Mouse (Mus musculus): ENCODE measurements around the gene Scnm1. TPM values are rescaled to one million over a fixed set of nuclear protein-coding genes. Genes with fewer than 3 reads are reported as not detected.

Scnm1 gene
- polyA plus RNA-seq, 1 experiment from 2014 or later, result 62.2 TPM

GRCm38 (mm10) chr3:95171105-95171504, 37.3 kb upstream of the Scnm1 start:
- H3K4me3 ChIP-seq (ENCODE audit: low read length), result no peak overlapping the region
- no peak for ATAC-seq
- WGBS, result 79% methylated on average over 6 of the region's 6 CpGs
- H3K27ac ChIP-seq (ENCODE audit: low read length), result no peak overlapping the region
- H3K9me3 ChIP-seq (ENCODE audit: control insufficient read depth, low read length), result no peaks in the 10 kb centered on the region
- H3K4me1 ChIP-seq (ENCODE audit: control insufficient read depth, insufficient read depth, low read length), result peaks cover 7% of the 10 kb centered on the region
- H3K36me3 ChIP-seq (ENCODE audit: control insufficient read depth, insufficient read depth, low read length), result no peaks in the 10 kb centered on the region
- H3K27me3 ChIP-seq (replicated peaks; ENCODE audit: control insufficient read depth, insufficient read depth, low read length), result peaks cover 27% of the 10 kb centered on the region
- H3K9ac ChIP-seq (ENCODE audit: low read depth, low read length), result no peak overlapping the region
- H3K4me2 ChIP-seq (ENCODE audit: low read depth, low read length), result no peak overlapping the region

GRCm38 (mm10) chr3:95169996-95170395, 36.2 kb upstream of the Scnm1 start:
- H3K4me2 ChIP-seq (ENCODE audit: low read depth, low read length), result no peak overlapping the region
- H3K27me3 ChIP-seq (replicated peaks; ENCODE audit: control insufficient read depth, insufficient read depth, low read length), result peaks cover 27% of the 10 kb centered on the region
- ATAC-seq, result no peak
- no peak overlapping the region for H3K4me3 ChIP-seq (ENCODE audit: low read length)
- H3K9ac ChIP-seq (ENCODE audit: low read depth, low read length), result no peak overlapping the region
- WGBS, result 90% methylated on average over 10 of the region's 10 CpGs
- no peak overlapping the region for H3K27ac ChIP-seq (ENCODE audit: low read length)
- no peaks in the 10 kb centered on the region for H3K9me3 ChIP-seq (ENCODE audit: control insufficient read depth, low read length)
- H3K36me3 ChIP-seq (ENCODE audit: control insufficient read depth, insufficient read depth, low read length), result no peaks in the 10 kb centered on the region
- peaks cover 7% of the 10 kb centered on the region for H3K4me1 ChIP-seq (ENCODE audit: control insufficient read depth, insufficient read depth, low read length)

GRCm38 (mm10) chr3:95164840-95165239, 31.0 kb upstream of the Scnm1 start:
- Histone ChIP-seq H3K9me3 (ENCODE audit: control insufficient read depth, low read length) (no peaks in the 10 kb centered on the region), H3K4me1 (ENCODE audit: control insufficient read depth, insufficient read depth, low read length) (peaks cover 25% of the 10 kb centered on the region), H3K27me3 (replicated peaks; ENCODE audit: control insufficient read depth, insufficient read depth, low read length) (no peaks in the 10 kb centered on the region), H3K36me3 (ENCODE audit: control insufficient read depth, insufficient read depth, low read length) (no peaks in the 10 kb centered on the region), H3K27ac (ENCODE audit: low read length) (no peak overlapping the region), H3K4me2 (ENCODE audit: low read depth, low read length) (no peak overlapping the region), H3K9ac (ENCODE audit: low read depth, low read length) (no peak overlapping the region), H3K4me3 (ENCODE audit: low read length) (no peak overlapping the region)
- no peak for ATAC-seq
- WGBS, result 78% methylated on average over 5 of the region's 5 CpGs

GRCm38 (mm10) chr3:95164256-95164550, 30.4 kb upstream of the Scnm1 start:
- no peaks in the 10 kb centered on the region for H3K9me3 ChIP-seq (ENCODE audit: control insufficient read depth, low read length)
- H3K4me2 ChIP-seq (ENCODE audit: low read depth, low read length), result no peak overlapping the region
- H3K27me3 ChIP-seq (replicated peaks; ENCODE audit: control insufficient read depth, insufficient read depth, low read length), result no peaks in the 10 kb centered on the region
- H3K9ac ChIP-seq (ENCODE audit: low read depth, low read length), result no peak overlapping the region
- no peak overlapping the region for H3K4me3 ChIP-seq (ENCODE audit: low read length)
- peaks cover 28% of the 10 kb centered on the region for H3K4me1 ChIP-seq (ENCODE audit: control insufficient read depth, insufficient read depth, low read length)
- no peaks in the 10 kb centered on the region for H3K36me3 ChIP-seq (ENCODE audit: control insufficient read depth, insufficient read depth, low read length)
- 87% methylated on average over 5 of the region's 5 CpGs for WGBS
- ATAC-seq, result no peak
- no peak overlapping the region for H3K27ac ChIP-seq (ENCODE audit: low read length)

GRCm38 (mm10) chr3:95163419-95164255, 29.8 kb upstream of the Scnm1 start:
- Histone ChIP-seq H3K36me3 (ENCODE audit: control insufficient read depth, insufficient read depth, low read length) (no peaks in the 10 kb centered on the region), H3K9ac (ENCODE audit: low read depth, low read length) (peak overlapping the region; percentile 5; the same call in 1 of the 2 replicates), H3K27me3 (replicated peaks; ENCODE audit: control insufficient read depth, insufficient read depth, low read length) (no peaks in the 10 kb centered on the region), H3K4me2 (ENCODE audit: low read depth, low read length) (no peak overlapping the region), H3K4me3 (ENCODE audit: low read length) (no peak overlapping the region), H3K4me1 (ENCODE audit: control insufficient read depth, insufficient read depth, low read length) (peaks cover 28% of the 10 kb centered on the region), H3K27ac (ENCODE audit: low read length) (no peak overlapping the region), H3K9me3 (ENCODE audit: control insufficient read depth, low read length) (no peaks in the 10 kb centered on the region)
- ATAC-seq, result no peak
- WGBS, result 44% methylated on average over 11 of the region's 11 CpGs

- H3K9ac ChIP-seq (ENCODE audit: low read depth, low read length), result no peak overlapping the region
- WGBS, result 37% methylated on average over 2 of the region's 2 CpGs
- no peak overlapping the region for H3K27ac ChIP-seq (ENCODE audit: low read length)
- H3K4me1 ChIP-seq (ENCODE audit: control insufficient read depth, insufficient read depth, low read length), result peaks cover 28% of the 10 kb centered on the region
- peak overlapping the region; percentile 90; the same call in 1 of the 2 replicates for H3K4me2 ChIP-seq (ENCODE audit: low read depth, low read length)
- no peaks in the 10 kb centered on the region for H3K27me3 ChIP-seq (replicated peaks; ENCODE audit: control insufficient read depth, insufficient read depth, low read length)
- no peak for ATAC-seq
- H3K9me3 ChIP-seq (ENCODE audit: control insufficient read depth, low read length), result no peaks in the 10 kb centered on the region
- peak overlapping the region; percentile 64; the same call in 1 of the 2 replicates for H3K4me3 ChIP-seq (ENCODE audit: low read length)
- H3K36me3 ChIP-seq (ENCODE audit: control insufficient read depth, insufficient read depth, low read length), result no peaks in the 10 kb centered on the region
These were observed 28.5 kb upstream of the Scnm1 start for GRCm38 (mm10) chr3:95162345-95162628.

GRCm38 (mm10) chr3:95161618-95162344, 28.0 kb upstream of the Scnm1 start:
- H3K9ac ChIP-seq (ENCODE audit: low read depth, low read length), result peak overlapping the region; percentile 66
- H3K36me3 ChIP-seq (ENCODE audit: control insufficient read depth, insufficient read depth, low read length), result no peaks in the 10 kb centered on the region
- H3K4me2 ChIP-seq (ENCODE audit: low read depth, low read length), result peak overlapping the region; percentile 90
- H3K27ac ChIP-seq (ENCODE audit: low read length), result no peak overlapping the region
- no peaks in the 10 kb centered on the region for H3K27me3 ChIP-seq (replicated peaks; ENCODE audit: control insufficient read depth, insufficient read depth, low read length)
- peaks cover 28% of the 10 kb centered on the region for H3K4me1 ChIP-seq (ENCODE audit: control insufficient read depth, insufficient read depth, low read length)
- 16% methylated on average over 9 of the region's 9 CpGs for WGBS
- no peak for ATAC-seq
- H3K9me3 ChIP-seq (ENCODE audit: control insufficient read depth, low read length), result no peaks in the 10 kb centered on the region
- H3K4me3 ChIP-seq (ENCODE audit: low read length), result peak overlapping the region; percentile 64

- no peaks in the 10 kb centered on the region for H3K36me3 ChIP-seq (ENCODE audit: control insufficient read depth, insufficient read depth, low read length)
- WGBS, result 1% methylated on average over 30 of the region's 30 CpGs
- H3K4me1 ChIP-seq (ENCODE audit: control insufficient read depth, insufficient read depth, low read length), result peaks cover 28% of the 10 kb centered on the region
- no peaks in the 10 kb centered on the region for H3K9me3 ChIP-seq (ENCODE audit: control insufficient read depth, low read length)
- H3K4me3 ChIP-seq (ENCODE audit: low read length), result peak overlapping the region; percentile 64
- H3K4me2 ChIP-seq (ENCODE audit: low read depth, low read length), result peak overlapping the region; percentile 90
- no peaks in the 10 kb centered on the region for H3K27me3 ChIP-seq (replicated peaks; ENCODE audit: control insufficient read depth, insufficient read depth, low read length)
- peak overlapping the region; percentile 66 for H3K9ac ChIP-seq (ENCODE audit: low read depth, low read length)
- no peak for ATAC-seq
- H3K27ac ChIP-seq (ENCODE audit: low read length), result no peak overlapping the region
These were observed 27.3 kb upstream of the Scnm1 start for GRCm38 (mm10) chr3:95161041-95161551.

GRCm38 (mm10) chr3:95159987-95160963, 26.5 kb upstream of the Scnm1 start, which contains the start of gene Sema6c:
Gene Sema6c (plus strand): TSS chr3:95160457.
- Histone ChIP-seq H3K27ac (ENCODE audit: low read length) (no peak within 1 kb of the TSS; the same call in 1 of the 2 replicates), H3K4me3 (ENCODE audit: low read length) (peak within 1 kb of the TSS; percentile 64), H3K36me3 (ENCODE audit: control insufficient read depth, insufficient read depth, low read length) (no peaks in the 10 kb centered on the region), H3K9me3 (ENCODE audit: control insufficient read depth, low read length) (no peaks in the 10 kb centered on the region), H3K4me2 (ENCODE audit: low read depth, low read length) (peak within 1 kb of the TSS; percentile 90), H3K4me1 (ENCODE audit: control insufficient read depth, insufficient read depth, low read length) (peaks cover 28% of the 10 kb centered on the region), H3K27me3 (replicated peaks; ENCODE audit: control insufficient read depth, insufficient read depth, low read length) (no peaks in the 10 kb centered on the region), H3K9ac (ENCODE audit: low read depth, low read length) (peak within 1 kb of the TSS; percentile 66)
- under 1% methylated on average over 66 of the region's 66 CpGs for WGBS
- peak; percentile 99 for ATAC-seq

Data from intestine, embryonic 16.5 days (tissue).